ENCODE assay signal across 22 mouse cellular contexts in the genomic region with DNA sequence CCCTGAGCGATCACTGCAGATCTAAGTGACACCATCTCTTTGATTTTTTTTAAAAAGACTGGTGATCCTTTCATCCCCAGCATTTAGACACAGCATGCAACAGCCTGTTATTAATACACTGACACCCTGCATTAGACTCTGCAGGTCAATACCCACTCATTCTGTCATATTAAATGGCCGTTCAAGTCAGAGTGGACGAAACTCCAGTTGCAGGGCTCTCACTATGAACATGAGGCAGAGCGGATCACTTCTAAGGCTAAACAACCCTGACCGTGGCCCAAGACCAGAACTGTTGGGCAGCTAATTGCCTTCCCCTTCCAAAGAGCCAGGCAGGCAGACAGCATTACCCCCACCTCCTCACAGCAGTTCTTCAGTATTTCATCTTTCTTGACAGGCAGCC.
A peak's percentile ranks its signal among the peaks of the same experiment; 100 is the strongest.
DNase-seq lines count a peak whose midpoint lies in the region; ATAC-seq lines count a peak whose summit lies in the region.
"Had no signal": no experiment of that assay in that cellular context is flagged by ENCODE, and none has a peak within 500 bp of the region (broad histone marks: within the 10 kb centered on the region; RNA-seq: fewer than 3 reads in every experiment).

No protein-coding gene starts in this region.

- no peak for ATAC-seq in midbrain, embryonic 11.5 days (ENCODE audit: low FRiP score)
- ATAC-seq in midbrain, embryonic 13.5 days: no peak
- ATAC-seq in midbrain, embryonic 15.5 days (replicated peaks): peak; percentile 62; the same call in 1 of the 2 replicates
- no peak for ATAC-seq in CD4-positive, CD25-positive, alpha-beta regulatory T cell, adult 4 months
- ATAC-seq: activated CD4-positive, CD25-positive, alpha-beta regulatory T cell, adult 4 months; forebrain, embryonic 14.5 days; Patski had no signal

- H3K4me2 ChIP-seq in midbrain, embryonic 11.5 days: no peak overlapping the region
- H3K4me2 ChIP-seq in midbrain, embryonic 13.5 days (replicated peaks): no peak overlapping the region
- no peak overlapping the region for H3K4me2 ChIP-seq in midbrain, embryonic 15.5 days
- H3K4me2 ChIP-seq: embryonic facial prominence, embryonic 13.5 days; heart, embryonic 13.5 days; hindbrain, embryonic 15.5 days had no signal

- H3K27ac ChIP-seq in midbrain, embryonic 11.5 days (ENCODE audit: low read depth, low read length): no peak overlapping the region
- H3K27ac ChIP-seq in midbrain, embryonic 13.5 days: no peak overlapping the region
- no peak overlapping the region for H3K27ac ChIP-seq in midbrain, embryonic 15.5 days
- H3K27ac ChIP-seq: embryonic facial prominence, embryonic 13.5 days; gastrocnemius, adult 2 months; heart, embryonic 13.5 days; hindbrain, embryonic 15.5 days had no signal

- H3K9me3 ChIP-seq in midbrain, embryonic 11.5 days (ENCODE audit: control insufficient read depth, low read length): no peaks in the 10 kb centered on the region
- H3K9me3 ChIP-seq in midbrain, embryonic 13.5 days: no peaks in the 10 kb centered on the region
- no peaks in the 10 kb centered on the region for H3K9me3 ChIP-seq in midbrain, embryonic 15.5 days
- H3K9me3 ChIP-seq: embryonic facial prominence, embryonic 13.5 days; heart, embryonic 13.5 days; hindbrain, embryonic 15.5 days had no signal

- 81% methylated on average over 5 of the region's 5 CpGs for WGBS in midbrain, embryonic 11.5 days
- WGBS in midbrain, embryonic 13.5 days: 76% methylated on average over 5 of the region's 5 CpGs
- WGBS in midbrain, embryonic 15.5 days: 67% methylated on average over 5 of the region's 5 CpGs

- H3K4me1 ChIP-seq in midbrain, embryonic 11.5 days (ENCODE audit: control insufficient read depth, insufficient read depth, low read length): peaks cover 4% of the 10 kb centered on the region; the same call in 1 of the 2 replicates
- peaks cover 5% of the 10 kb centered on the region; the same call in 1 of the 2 replicates for H3K4me1 ChIP-seq in midbrain, embryonic 13.5 days (replicated peaks)
- H3K4me1 ChIP-seq in midbrain, embryonic 15.5 days: no peaks in the 10 kb centered on the region
- H3K4me1 ChIP-seq: embryonic facial prominence, embryonic 13.5 days; hindbrain, embryonic 15.5 days had no signal

- no peak overlapping the region for H3K4me3 ChIP-seq in midbrain, embryonic 11.5 days (ENCODE audit: low read depth, low read length)
- no peak overlapping the region for H3K4me3 ChIP-seq in midbrain, embryonic 13.5 days (replicated peaks)
- no peak overlapping the region for H3K4me3 ChIP-seq in midbrain, embryonic 15.5 days
- H3K4me3 ChIP-seq: embryonic facial prominence, embryonic 13.5 days; gastrocnemius, adult 2 months; heart, embryonic 13.5 days; hindbrain, embryonic 15.5 days had no signal

- no peak overlapping the region for H3K9ac ChIP-seq in midbrain, embryonic 11.5 days (ENCODE audit: low read length)
- no peak overlapping the region for H3K9ac ChIP-seq in midbrain, embryonic 13.5 days (replicated peaks)
- H3K9ac ChIP-seq in midbrain, embryonic 15.5 days: no peak overlapping the region
- H3K9ac ChIP-seq: embryonic facial prominence, embryonic 13.5 days; heart, embryonic 13.5 days; hindbrain, embryonic 15.5 days had no signal

- peak; percentile 8 for DNase-seq in cerebellum, postnatal 10 days
- no peak for DNase-seq in cerebellum, adult 18-20 months
- DNase-seq in midbrain, embryonic 11.5 days (ENCODE audit: low spot score, missing footprints): peak; percentile 4
- peak; percentile 85 for DNase-seq in retina, postnatal 1 day
- no peak for DNase-seq in right cerebral cortex, adult 2 months (ENCODE audit: low spot score in 2 of 2)
- DNase-seq: adrenal gland, postnatal 14 days; B cell, adult 2 months; cerebellum, adult 2 months; cerebellum, postnatal 14 days; embryo, embryonic 11 days; gastrocnemius, adult 2 months; gastrocnemius, postnatal 25 days; heart, postnatal 36 days had no signal

- no peaks in the 10 kb centered on the region for H3K36me3 ChIP-seq in midbrain, embryonic 11.5 days (ENCODE audit: control insufficient read depth, insufficient read depth, low read length)
- no peaks in the 10 kb centered on the region for H3K36me3 ChIP-seq in midbrain, embryonic 13.5 days
- no peaks in the 10 kb centered on the region for H3K36me3 ChIP-seq in midbrain, embryonic 15.5 days (replicated peaks)
- H3K36me3 ChIP-seq: embryonic facial prominence, embryonic 13.5 days; heart, embryonic 13.5 days; hindbrain, embryonic 15.5 days had no signal

- H3K27me3 ChIP-seq in midbrain, embryonic 11.5 days (ENCODE audit: control insufficient read depth, insufficient read depth, low read length): no peaks in the 10 kb centered on the region
- no peaks in the 10 kb centered on the region for H3K27me3 ChIP-seq in midbrain, embryonic 13.5 days
- no peaks in the 10 kb centered on the region for H3K27me3 ChIP-seq in midbrain, embryonic 15.5 days (replicated peaks)
- H3K27me3 ChIP-seq: embryonic facial prominence, embryonic 13.5 days; heart, embryonic 13.5 days; hindbrain, embryonic 15.5 days; Patski had no signal

Comparison
In these comparisons a context has a peak if more than half of its experiments do, and no peak if none do; other contexts are left out.
1. DNase-seq: peak in cerebellum, postnatal 10 days (2 of 2), midbrain, embryonic 11.5 days (single experiment) and retina, postnatal 1 day (single experiment); none in cerebellum, adult 18-20 months (0 of 2) and right cerebral cortex, adult 2 months (0 of 2).